In the genomic region with DNA sequence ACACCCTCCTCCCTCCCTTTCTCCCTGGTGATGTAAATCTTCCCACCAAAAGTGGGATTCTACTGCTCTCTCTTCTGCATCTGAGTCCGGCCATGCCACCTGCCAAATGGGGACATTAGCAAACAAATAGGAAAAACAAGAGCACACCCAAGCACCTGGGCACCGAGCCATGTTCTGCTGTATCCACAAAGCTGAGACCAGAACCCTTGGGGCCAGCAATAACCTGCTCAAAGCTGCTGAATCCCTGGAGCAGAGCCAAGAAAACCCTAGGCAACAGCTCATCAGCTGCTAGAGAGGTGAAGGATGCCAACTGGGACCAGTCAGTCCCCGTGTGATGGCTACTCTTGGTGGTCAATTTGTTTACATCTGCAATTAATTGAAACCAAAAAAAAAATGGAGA, we compare ENCODE assay signal across 9 mouse cellular contexts.
DNase-seq lines count a peak whose midpoint lies in the region; ATAC-seq lines count a peak whose summit lies in the region.
"Had no signal": no experiment of that assay in that cellular context is flagged by ENCODE, and none has a peak within 500 bp of the region (broad histone marks: within the 10 kb centered on the region; RNA-seq: fewer than 3 reads in every experiment).

No protein-coding gene starts in this region.

- no peak for ATAC-seq in kidney, embryonic 16.5 days (ENCODE audit: low FRiP score, low TSS enrichment)
- ATAC-seq in megakaryocyte, adult 5-6 weeks (ENCODE audit: poor library complexity, severe bottlenecking): no peak
- no peak for ATAC-seq in frontal cortex, adult (ENCODE audit: low TSS enrichment)

- H3K4me1 ChIP-seq in kidney, embryonic 16.5 days (ENCODE audit: insufficient read depth, low read length): peaks cover 13% of the 10 kb centered on the region

- WGBS in kidney, embryonic 16.5 days: 46% methylated on average over 3 of the region's 3 CpGs

- no peaks in the 10 kb centered on the region for H3K36me3 ChIP-seq in kidney, embryonic 16.5 days (ENCODE audit: insufficient read depth, low read length)
- H3K36me3 ChIP-seq: limb, embryonic 15.5 days had no signal

- H3K4me2 ChIP-seq in kidney, embryonic 16.5 days (replicated peaks; ENCODE audit: low read depth, low read length): no peak overlapping the region
- H3K4me2 ChIP-seq: limb, embryonic 15.5 days had no signal

- H3K4me3 ChIP-seq in kidney, embryonic 16.5 days (ENCODE audit: low read length): no peak overlapping the region
- H3K4me3 ChIP-seq: limb, embryonic 15.5 days had no signal

- no peak overlapping the region for H3K9ac ChIP-seq in kidney, embryonic 16.5 days (replicated peaks; ENCODE audit: low read length)
- H3K9ac ChIP-seq: limb, embryonic 15.5 days had no signal

- H3K27ac ChIP-seq in kidney, embryonic 16.5 days (ENCODE audit: low read length): no peak overlapping the region
- H3K27ac ChIP-seq: limb, embryonic 15.5 days had no signal

- DNase-seq in kidney, adult 11 months: peak; percentile 36
- DNase-seq in Muller cell, postnatal 12 days (ENCODE audit: inconsistent ontology term): peak; percentile 39
- DNase-seq in cerebellum, postnatal 25 days: peak; percentile 68 to 81
- DNase-seq in kidney, postnatal 25 days: peak; percentile 59 to 72
- no peak for DNase-seq in ovary, adult 18-20 months (ENCODE audit: low spot score)

- H3K9me3 ChIP-seq in kidney, embryonic 16.5 days (ENCODE audit: low read length): peaks cover 4% of the 10 kb centered on the region; the same call in 1 of the 2 replicates
- H3K9me3 ChIP-seq: limb, embryonic 15.5 days had no signal

- H3K27me3 ChIP-seq in kidney, embryonic 16.5 days (ENCODE audit: insufficient read depth, low read length): no peaks in the 10 kb centered on the region
